13 mouse cellular contexts compared by ENCODE assay signal in genomic region chr11:64671898-64672297, GRCm38 (mm10).
DNase-seq lines count a peak whose midpoint lies in the region; ATAC-seq and TF ChIP-seq lines count a peak whose summit lies in the region.
"Had no signal": no experiment of that assay in that cellular context is flagged by ENCODE, and none has a peak within 500 bp of the region (broad histone marks: within the 10 kb centered on the region; RNA-seq: fewer than 3 reads in every experiment).

No protein-coding gene starts in this region.

- H3K27ac ChIP-seq in hindbrain, postnatal 0 days = no peak overlapping the region
- H3K27ac ChIP-seq in hindbrain, embryonic 12.5 days = no peak overlapping the region
- no peak overlapping the region for H3K27ac ChIP-seq in embryonic facial prominence, embryonic 15.5 days (replicated peaks)
- no peak overlapping the region for H3K27ac ChIP-seq in midbrain, embryonic 15.5 days
- H3K27ac ChIP-seq: macrophage; neural tube, embryonic 12.5 days had no signal

- 37% methylated on average over 3 of the region's 3 CpGs for WGBS in hindbrain, postnatal 0 days
- WGBS in hindbrain, embryonic 12.5 days = 65% methylated on average over 3 of the region's 3 CpGs
- 15% methylated on average over 3 of the region's 3 CpGs for WGBS in embryonic facial prominence, embryonic 15.5 days
- WGBS in midbrain, embryonic 15.5 days = 41% methylated on average over 3 of the region's 3 CpGs

- TF ChIP-seq CTCF in hindbrain, postnatal 0 days (IDR thresholded peaks at IDR 0.05; ENCODE audit: low read depth) = no peak

- peak; percentile 22 for DNase-seq in hindbrain, postnatal 0 days (ENCODE audit: low spot score)
- peak; percentile 36 for DNase-seq in embryo, embryonic 10 days (ENCODE audit: low spot score)
- no peak for DNase-seq in gastrocnemius, postnatal 14 days
- DNase-seq: cerebellum, adult 11-12 months; right cerebral cortex, postnatal 25 days had no signal

- H3K4me2 ChIP-seq in hindbrain, postnatal 0 days (ENCODE audit: low read depth, low read length) = no peak overlapping the region
- no peak overlapping the region for H3K4me2 ChIP-seq in hindbrain, embryonic 12.5 days (replicated peaks)
- H3K4me2 ChIP-seq in embryonic facial prominence, embryonic 15.5 days (replicated peaks) = no peak overlapping the region
- no peak overlapping the region for H3K4me2 ChIP-seq in midbrain, embryonic 15.5 days
- H3K4me2 ChIP-seq: neural tube, embryonic 12.5 days had no signal

- H3K36me3 ChIP-seq in hindbrain, postnatal 0 days (ENCODE audit: insufficient read depth, low read length) = no peaks in the 10 kb centered on the region
- H3K36me3 ChIP-seq in hindbrain, embryonic 12.5 days = no peaks in the 10 kb centered on the region
- no peaks in the 10 kb centered on the region for H3K36me3 ChIP-seq in embryonic facial prominence, embryonic 15.5 days
- H3K36me3 ChIP-seq in midbrain, embryonic 15.5 days (replicated peaks) = no peaks in the 10 kb centered on the region
- H3K36me3 ChIP-seq: neural tube, embryonic 12.5 days had no signal

- intact Hi-C loops in gastrocnemius, postnatal 14 days (cut with DNase I; ENCODE audit: low total_unique reads) = no loop called here

- no peaks in the 10 kb centered on the region for H3K9me3 ChIP-seq in hindbrain, postnatal 0 days (ENCODE audit: low read length)
- H3K9me3 ChIP-seq in hindbrain, embryonic 12.5 days (replicated peaks) = 0 out of 2 replicates have a peak, but pooled peaks cover 4% of the 10 kb centered on the region
- H3K9me3 ChIP-seq in embryonic facial prominence, embryonic 15.5 days (replicated peaks) = no peaks in the 10 kb centered on the region
- no peaks in the 10 kb centered on the region for H3K9me3 ChIP-seq in midbrain, embryonic 15.5 days
- H3K9me3 ChIP-seq: neural tube, embryonic 12.5 days had no signal

- H3K9ac ChIP-seq in hindbrain, postnatal 0 days (replicated peaks; ENCODE audit: low read length) = no peak overlapping the region
- H3K9ac ChIP-seq in hindbrain, embryonic 12.5 days = no peak overlapping the region
- no peak overlapping the region for H3K9ac ChIP-seq in embryonic facial prominence, embryonic 15.5 days
- H3K9ac ChIP-seq in midbrain, embryonic 15.5 days = no peak overlapping the region
- H3K9ac ChIP-seq: neural tube, embryonic 12.5 days had no signal

- H3K4me3 ChIP-seq in hindbrain, postnatal 0 days (ENCODE audit: low read length) = no peak overlapping the region
- no peak overlapping the region for H3K4me3 ChIP-seq in hindbrain, embryonic 12.5 days
- no peak overlapping the region for H3K4me3 ChIP-seq in embryonic facial prominence, embryonic 15.5 days (replicated peaks)
- no peak overlapping the region for H3K4me3 ChIP-seq in midbrain, embryonic 15.5 days
- H3K4me3 ChIP-seq: neural tube, embryonic 12.5 days had no signal

- H3K4me1 ChIP-seq in hindbrain, postnatal 0 days (ENCODE audit: insufficient read depth, low read length) = no peaks in the 10 kb centered on the region; the same call in 1 of the 2 replicates
- H3K4me1 ChIP-seq in hindbrain, embryonic 12.5 days = no peaks in the 10 kb centered on the region
- peaks cover 6% of the 10 kb centered on the region; the same call in 1 of the 2 replicates for H3K4me1 ChIP-seq in embryonic facial prominence, embryonic 15.5 days
- H3K4me1 ChIP-seq in midbrain, embryonic 15.5 days = no peaks in the 10 kb centered on the region
- H3K4me1 ChIP-seq: neural tube, embryonic 12.5 days had no signal

- no peaks in the 10 kb centered on the region for H3K27me3 ChIP-seq in hindbrain, postnatal 0 days (ENCODE audit: insufficient read depth, low read length)
- no peaks in the 10 kb centered on the region for H3K27me3 ChIP-seq in hindbrain, embryonic 12.5 days
- H3K27me3 ChIP-seq in embryonic facial prominence, embryonic 15.5 days = no peaks in the 10 kb centered on the region
- H3K27me3 ChIP-seq in midbrain, embryonic 15.5 days (replicated peaks) = no peaks in the 10 kb centered on the region
- H3K27me3 ChIP-seq: neural tube, embryonic 12.5 days had no signal

- ATAC-seq in hindbrain, postnatal 0 days = no peak
- ATAC-seq in hindbrain, embryonic 12.5 days (ENCODE audit: low FRiP score) = no peak
- ATAC-seq in embryonic facial prominence, embryonic 15.5 days (ENCODE audit: insufficient number of reproducible peaks, low FRiP score, low TSS enrichment, low read depth) = peak; percentile 76
- ATAC-seq in midbrain, embryonic 15.5 days (replicated peaks) = peak; percentile 82
- ATAC-seq in megakaryocyte progenitor cell, adult 5-6 weeks (replicated peaks; ENCODE audit: poor library complexity) = no peak
- no peak for ATAC-seq in frontal cortex, adult (ENCODE audit: low TSS enrichment)
- ATAC-seq: activated CD4-positive, CD25-positive, alpha-beta regulatory T cell, adult 4 months had no signal

Comparison
In these comparisons a context has a peak if more than half of its experiments do, and no peak if none do; other contexts are left out.
1. ATAC-seq: peak in embryonic facial prominence, embryonic 15.5 days (single experiment) and midbrain, embryonic 15.5 days (single experiment); none in hindbrain, postnatal 0 days (single experiment), hindbrain, embryonic 12.5 days (single experiment), megakaryocyte progenitor cell, adult 5-6 weeks (single experiment) and frontal cortex, adult (single experiment).